Mouse (Mus musculus) midbrain, postnatal 0 days (tissue): ENCODE results near the gene Ezr. TPM values are rescaled to one million over a fixed set of nuclear protein-coding genes. Genes with fewer than 3 reads are reported as not detected.

Experiments
- ATAC-seq: fragments of 200-750 bp; cut with Nextera tagmentation; 2 replicates; pipeline ENCODE4 v1.8.0; 2017; ENCODE audit warnings: moderate number of reproducible peaks, mild to moderate bottlenecking, moderate TSS enrichment, moderate library complexity; ENCODE audit not compliant: low FRiP score
- DNase-seq: peaks from one replicate; pipeline ENCODE4 v3.0.0-alpha.2; 2015; ENCODE audit warnings: low spot score
- H3K27ac ChIP-seq: fragments of 300-500 bp; sonication (generic); 2 replicates; pipeline ENCODE4 v1.5.1; 2014; ENCODE audit warnings: low read depth, mild to moderate bottlenecking, low read length, mixed read lengths
- H3K27me3 ChIP-seq: fragments of 300-500 bp; sonication (generic); 2 replicates; pipeline ENCODE4 v1.6.1; 2014; ENCODE audit warnings: low read length, control low read depth, mixed read lengths; ENCODE audit not compliant: insufficient read depth
- H3K36me3 ChIP-seq: fragments of 300-500 bp; sonication (generic); 2 replicates; pipeline ENCODE4 v1.6.1; 2014; ENCODE audit warnings: low read length, control low read depth, mixed read lengths; ENCODE audit not compliant: insufficient read depth
- H3K4me1 ChIP-seq: fragments of 300-500 bp; sonication (generic); 2 replicates; pipeline ENCODE4 v1.6.1; 2014; ENCODE audit warnings: mild to moderate bottlenecking, control low read depth, antibody characterized with exemption, low read length, mixed read lengths; ENCODE audit not compliant: insufficient read depth
- H3K4me2 ChIP-seq: fragments of 300-500 bp; sonication (generic); 2 replicates; pipeline ENCODE4 v1.6.1; 2014; ENCODE audit warnings: low read depth, mild to moderate bottlenecking, low read length, mixed read lengths; ENCODE audit not compliant: poor library complexity, severe bottlenecking
- H3K4me3 ChIP-seq: fragments of 300-500 bp; sonication (generic); 2 replicates; pipeline ENCODE4 v1.5.1; 2014; ENCODE audit warnings: low read depth, mild to moderate bottlenecking, low read length, moderate library complexity
- H3K9ac ChIP-seq: fragments of 300-500 bp; sonication (generic); replicated peaks from 2 replicates; pipeline ENCODE4 v1.6.1; 2014; ENCODE audit warnings: mild to moderate bottlenecking, low read length, moderate library complexity, mixed read lengths; ENCODE audit not compliant: poor library complexity, severe bottlenecking
- H3K9me3 ChIP-seq: fragments of 300-500 bp; sonication (generic); 2 replicates; pipeline ENCODE4 v1.6.1; 2016; ENCODE audit warnings: low read length, control low read depth
- CTCF ChIP-seq: IDR thresholded peaks from 2 replicates; pipeline ENCODE4 v1.5.1; 2016; ENCODE audit warnings: antibody characterized with exemption, mild to moderate bottlenecking
- WGBS: fragments of 180-500 bp; shearing (Covaris S2); extraction: QIAGEN DNeasy Blood & Tissue Kit; methylation state at CpG from one replicate; pipeline ENCODE4 v1.1.7; 2014; 5-methylcytosine and 5-hydroxymethylcytosine counted together
- polyA plus RNA-seq: library from polyadenylated mRNA; unstranded; fragments of >200 nt; fragmentation: Nextera tagmentation; extraction: Ambion mirVana; gene quantifications from 2 replicates; pipeline ENCODE4 v1.2.1, GENCODE M21; 2015
- total RNA-seq: library from RNA; depleted of rRNA; stranded (reverse); fragments of >200 nt; gene quantifications from 2 replicates; pipeline ENCODE4 v1.2.3, GENCODE M21; 2014

Ezr gene
- total and polyA plus RNA-seq, 2 experiments from 2014 or later, result 28.5 to 33.8 TPM

DNA sequence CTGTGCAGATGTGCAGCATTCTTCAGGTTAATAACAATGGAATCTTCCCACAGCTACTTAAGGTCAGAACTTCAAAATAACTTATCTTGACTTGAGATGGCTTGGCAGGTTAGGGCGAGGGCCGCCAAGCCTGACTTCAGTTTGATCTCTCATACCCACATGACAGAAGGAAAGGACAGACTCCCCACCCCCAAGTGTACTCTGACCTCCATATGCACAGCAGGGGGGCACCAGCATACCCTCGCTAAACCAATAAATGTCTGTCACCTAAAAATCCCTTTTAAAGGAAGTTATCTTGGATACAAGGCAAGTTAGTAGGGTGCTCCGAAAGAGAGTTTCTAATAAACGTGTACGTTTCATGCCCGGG lies 18.4 kb downstream of the Ezr start:
- H3K4me3 ChIP-seq, result no peak overlapping the region
- H3K9me3 ChIP-seq, result no peaks in the 10 kb centered on the region
- H3K4me1 ChIP-seq, result no peaks in the 10 kb centered on the region
- no peak overlapping the region for H3K27ac ChIP-seq
- H3K9ac ChIP-seq, result no peak overlapping the region
- no peak for DNase-seq
- H3K27me3 ChIP-seq, result no peaks in the 10 kb centered on the region
- no peak overlapping the region for H3K4me2 ChIP-seq
- no peak for ATAC-seq
- WGBS, result 70% methylated on average over 7 of the region's 7 CpGs
- no peaks in the 10 kb centered on the region for H3K36me3 ChIP-seq
- TF ChIP-seq CTCF, result no peak

DNA sequence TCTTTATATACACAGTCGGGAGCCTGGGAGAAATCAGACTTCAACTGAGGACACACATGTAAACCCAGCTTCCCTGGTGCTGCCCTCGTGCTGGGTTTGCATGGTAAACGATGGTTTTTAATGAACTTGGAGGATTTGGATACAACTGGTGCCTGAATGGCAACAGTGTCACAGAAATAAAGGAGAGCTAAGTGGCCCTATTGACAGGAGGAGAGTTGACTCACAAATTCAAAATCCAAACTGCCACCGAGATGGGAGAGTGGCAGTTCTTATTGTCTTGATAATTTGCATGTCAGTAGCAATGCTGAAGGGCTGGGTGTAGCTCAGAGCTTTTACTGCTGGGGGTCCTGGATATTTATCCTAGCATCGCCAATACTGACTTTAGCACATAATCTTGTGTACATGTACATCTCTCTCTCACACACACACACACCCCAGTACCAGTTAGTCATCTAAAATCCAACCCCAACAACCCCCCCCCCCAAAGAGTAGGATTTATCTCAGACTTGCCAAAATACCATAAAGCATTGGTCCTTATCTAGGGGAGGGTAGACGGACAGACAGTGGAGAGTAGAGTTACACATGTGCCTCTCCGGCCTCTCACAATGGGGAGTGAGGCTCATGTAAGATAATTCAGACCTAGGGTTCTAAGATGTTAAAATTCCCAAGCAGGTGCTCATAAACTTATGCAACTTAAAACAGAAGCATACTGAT lies 18.9 kb downstream of the Ezr start:
- DNase-seq (no peak), ATAC-seq (no peak)
- H3K27ac ChIP-seq, result no peak overlapping the region
- no peak overlapping the region for H3K4me2 ChIP-seq
- H3K36me3 ChIP-seq, result no peaks in the 10 kb centered on the region
- WGBS, result 26% methylated on average over 7 of the region's 7 CpGs
- no peaks in the 10 kb centered on the region for H3K9me3 ChIP-seq
- H3K9ac ChIP-seq, result no peak overlapping the region
- no peaks in the 10 kb centered on the region for H3K4me1 ChIP-seq
- H3K4me3 ChIP-seq, result no peak overlapping the region
- H3K27me3 ChIP-seq, result no peaks in the 10 kb centered on the region
- TF ChIP-seq CTCF, result no peak

DNA sequence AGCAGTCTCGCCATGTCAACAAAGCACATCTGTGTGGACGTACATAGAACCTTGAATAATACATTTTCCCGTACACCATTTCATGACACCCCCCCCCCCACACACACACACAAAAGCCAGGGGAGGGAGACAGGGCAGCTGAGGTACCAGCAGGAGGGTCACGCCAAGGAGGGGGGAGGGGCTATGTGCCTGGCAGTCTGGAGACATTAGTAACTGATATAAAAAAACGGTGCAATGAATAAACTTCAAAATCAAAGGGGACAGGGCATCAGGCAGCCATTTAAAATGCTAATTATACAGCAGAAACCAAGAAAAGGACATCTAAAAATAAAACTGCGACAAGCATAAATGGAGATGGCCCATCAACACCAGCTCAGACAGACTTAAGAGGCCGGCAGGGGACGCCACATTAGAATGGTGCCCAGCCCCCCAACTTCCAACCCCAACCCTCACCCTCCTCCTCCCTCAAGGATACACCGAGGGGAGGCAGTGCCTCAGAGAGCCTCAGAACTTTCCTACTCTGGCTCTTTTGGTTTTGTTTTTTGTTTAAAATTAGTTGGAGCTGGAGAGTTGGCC lies 22.8 kb downstream of the Ezr start:
- DNase-seq (no peak), ATAC-seq (no peak)
- no peak overlapping the region for H3K4me3 ChIP-seq
- no peaks in the 10 kb centered on the region for H3K27me3 ChIP-seq
- 37% methylated on average over 9 of the region's 9 CpGs for WGBS
- H3K9me3 ChIP-seq, result no peaks in the 10 kb centered on the region
- no peaks in the 10 kb centered on the region for H3K4me1 ChIP-seq
- no peak overlapping the region for H3K4me2 ChIP-seq
- H3K9ac ChIP-seq, result no peak overlapping the region
- no peak for TF ChIP-seq CTCF
- H3K36me3 ChIP-seq, result no peaks in the 10 kb centered on the region
- H3K27ac ChIP-seq, result no peak overlapping the region

DNA sequence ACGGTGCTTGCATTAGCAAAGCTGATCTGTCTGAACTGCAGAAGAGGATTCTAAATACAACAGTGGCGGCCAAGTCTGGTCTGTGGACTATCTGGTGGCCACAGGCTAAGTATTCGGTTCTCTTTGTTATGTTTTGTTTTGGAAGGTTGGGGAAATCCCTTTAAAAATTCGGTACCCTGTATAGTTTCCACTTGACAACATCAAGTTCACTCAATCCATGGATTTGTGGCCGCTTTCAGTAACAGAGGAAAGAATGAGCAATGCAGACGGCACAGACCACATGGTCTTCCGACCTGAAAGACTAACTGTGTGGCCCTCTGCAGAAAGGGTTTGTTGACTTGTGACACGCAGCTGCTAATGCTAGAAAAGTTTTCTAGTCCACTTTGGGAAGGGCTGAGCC lies 23.7 kb downstream of the Ezr start:
- DNase-seq (no peak), ATAC-seq (no peak)
- no peak overlapping the region for H3K9ac ChIP-seq
- 53% methylated on average over 8 of the region's 8 CpGs for WGBS
- H3K4me2 ChIP-seq, result no peak overlapping the region
- H3K4me3 ChIP-seq, result no peak overlapping the region
- no peaks in the 10 kb centered on the region for H3K4me1 ChIP-seq
- TF ChIP-seq CTCF, result no peak
- H3K9me3 ChIP-seq, result no peaks in the 10 kb centered on the region
- no peaks in the 10 kb centered on the region for H3K27me3 ChIP-seq
- H3K27ac ChIP-seq, result no peak overlapping the region
- peaks cover under 1% of the 10 kb centered on the region; the same call in 1 of the 2 replicates for H3K36me3 ChIP-seq

DNA sequence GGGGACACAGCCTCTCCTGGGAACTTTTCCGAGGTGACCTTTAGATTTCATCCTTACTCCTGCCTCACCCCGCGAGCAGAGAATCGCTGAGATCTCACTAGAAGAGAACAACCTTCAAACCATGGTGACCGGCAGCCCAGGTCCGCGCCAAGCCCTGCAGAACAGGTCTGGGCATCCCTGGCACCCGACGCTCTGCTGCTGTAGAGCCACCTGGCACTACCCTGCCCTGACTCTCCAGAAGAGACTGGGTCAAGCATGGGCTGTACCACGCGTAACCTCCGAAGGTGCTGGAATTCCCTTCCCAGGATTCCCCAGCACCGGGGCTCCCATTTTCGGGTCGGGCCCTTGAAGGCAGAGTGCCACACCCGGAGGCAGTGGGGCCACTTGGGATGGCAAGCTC lies 24.7 kb downstream of the Ezr start:
- WGBS, result 98% methylated on average over 16 of the region's 16 CpGs
- H3K9ac ChIP-seq, result no peak overlapping the region

DNA sequence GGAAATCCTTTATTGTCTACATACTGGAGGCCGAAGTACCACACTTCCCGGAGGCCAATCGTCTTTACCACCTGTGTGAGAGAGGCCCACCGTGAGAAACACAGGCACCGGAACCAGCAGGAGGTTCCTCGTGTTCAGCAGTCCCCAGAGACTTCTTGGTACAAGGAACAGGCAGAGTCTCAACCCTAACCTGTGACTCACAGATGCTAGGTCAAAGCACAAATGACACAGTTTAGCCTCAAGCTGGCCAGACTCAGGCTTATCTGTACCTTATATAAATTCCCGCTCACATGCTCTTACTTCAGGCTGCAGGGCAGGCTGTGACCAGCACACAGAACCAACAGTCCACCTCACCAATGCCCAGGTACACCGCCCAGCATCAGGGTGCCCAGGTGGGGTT lies 26.7 kb downstream of the Ezr start:
- H3K4me2 ChIP-seq, result no peak overlapping the region
- no peak for DNase-seq
- no peaks in the 10 kb centered on the region for H3K9me3 ChIP-seq
- no peak overlapping the region for H3K4me3 ChIP-seq
- ATAC-seq, result no peak
- no peaks in the 10 kb centered on the region for H3K4me1 ChIP-seq
- WGBS, result 89% methylated on average over 8 of the region's 8 CpGs
- no peak overlapping the region for H3K27ac ChIP-seq
- H3K36me3 ChIP-seq, result peaks cover 2% of the 10 kb centered on the region; the same call in 1 of the 2 replicates
- no peak overlapping the region for H3K9ac ChIP-seq
- H3K27me3 ChIP-seq, result no peaks in the 10 kb centered on the region
- no peak for TF ChIP-seq CTCF

More for the DNA sequence above, 24.7 kb downstream of the Ezr start:
- Histone ChIP-seq H3K27ac (no peak overlapping the region), H3K36me3 (peaks cover 2% of the 10 kb centered on the region; the same call in 1 of the 2 replicates), H3K27me3 (no peaks in the 10 kb centered on the region), H3K4me3 (no peak overlapping the region), H3K9me3 (no peaks in the 10 kb centered on the region), H3K4me2 (no peak overlapping the region), H3K4me1 (no peaks in the 10 kb centered on the region)
- TF ChIP-seq CTCF, result no peak
- no peak for DNase-seq
- no peak for ATAC-seq
